Mouse (Mus musculus): ENCODE measurements at regions not wholly inside any gene's neighbourhood (a gene's known extent, or its start where the extent isn't known, plus 50 kb on each side); places are given as distances from the start of the nearest gene placed in this dataset.

DNA sequence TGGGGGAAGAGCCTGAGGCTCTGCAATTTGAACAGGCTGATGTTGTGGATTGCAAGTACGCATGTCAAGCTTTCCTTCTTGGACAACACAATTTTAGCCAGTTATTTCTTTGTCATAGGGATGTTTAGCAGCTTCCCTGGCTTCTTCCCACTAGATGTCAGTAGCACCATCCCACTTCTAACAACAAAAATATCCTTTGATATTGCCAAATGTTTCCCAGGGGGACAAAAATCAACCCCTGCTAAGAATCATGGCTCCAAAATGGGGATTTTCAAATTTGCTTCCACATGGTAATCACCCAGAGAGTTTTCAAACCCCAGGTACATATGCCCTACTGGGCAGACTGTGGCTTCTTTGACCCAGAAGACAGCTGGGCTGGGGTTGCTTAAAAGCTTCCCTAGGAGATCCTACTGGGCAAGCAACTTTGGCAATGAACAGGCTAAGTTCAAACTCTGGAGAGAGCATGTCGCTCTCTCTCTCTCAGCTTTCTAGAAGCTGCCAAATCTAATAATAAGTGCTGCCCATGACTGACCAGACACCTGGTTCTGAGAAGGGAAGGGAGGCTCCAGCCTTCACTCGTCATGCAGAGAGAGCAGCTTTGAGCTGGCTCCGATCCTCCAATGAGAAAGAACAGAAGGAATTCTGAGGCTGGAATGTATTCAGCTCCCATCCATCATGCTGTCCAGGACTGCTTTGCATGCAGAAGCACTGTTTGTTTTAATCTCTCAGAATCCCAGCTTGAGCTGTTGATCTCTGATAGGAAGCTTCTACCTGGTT, 157.2 kb upstream of the Ghitm start:
- DNase-seq = no peak

- DNase-seq = no peak
Measured at GRCm38 (mm10) chr14:37284391-37284790, 149.3 kb upstream of the Ghitm start.

DNA sequence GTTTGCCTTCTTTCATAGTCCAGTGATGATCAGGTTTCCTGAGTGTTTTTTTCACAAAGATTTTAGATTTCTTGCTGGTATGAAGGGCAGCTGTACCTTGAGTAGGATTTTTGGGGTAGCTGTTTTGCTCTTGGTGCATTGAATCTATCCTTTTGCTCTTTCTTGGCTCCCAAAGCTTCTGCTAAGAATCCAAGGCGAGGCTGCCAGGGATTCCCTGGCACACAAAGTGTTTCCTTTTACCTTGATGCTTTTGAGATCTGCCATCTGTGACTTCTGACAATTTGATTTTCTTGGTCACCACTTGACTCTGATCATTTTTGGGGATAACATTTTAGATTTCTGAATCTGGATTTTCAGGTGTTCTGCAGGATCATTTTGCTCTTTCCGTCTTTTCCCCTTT, 144.3 kb upstream of the Ghitm start:
- no peak for DNase-seq

DNA sequence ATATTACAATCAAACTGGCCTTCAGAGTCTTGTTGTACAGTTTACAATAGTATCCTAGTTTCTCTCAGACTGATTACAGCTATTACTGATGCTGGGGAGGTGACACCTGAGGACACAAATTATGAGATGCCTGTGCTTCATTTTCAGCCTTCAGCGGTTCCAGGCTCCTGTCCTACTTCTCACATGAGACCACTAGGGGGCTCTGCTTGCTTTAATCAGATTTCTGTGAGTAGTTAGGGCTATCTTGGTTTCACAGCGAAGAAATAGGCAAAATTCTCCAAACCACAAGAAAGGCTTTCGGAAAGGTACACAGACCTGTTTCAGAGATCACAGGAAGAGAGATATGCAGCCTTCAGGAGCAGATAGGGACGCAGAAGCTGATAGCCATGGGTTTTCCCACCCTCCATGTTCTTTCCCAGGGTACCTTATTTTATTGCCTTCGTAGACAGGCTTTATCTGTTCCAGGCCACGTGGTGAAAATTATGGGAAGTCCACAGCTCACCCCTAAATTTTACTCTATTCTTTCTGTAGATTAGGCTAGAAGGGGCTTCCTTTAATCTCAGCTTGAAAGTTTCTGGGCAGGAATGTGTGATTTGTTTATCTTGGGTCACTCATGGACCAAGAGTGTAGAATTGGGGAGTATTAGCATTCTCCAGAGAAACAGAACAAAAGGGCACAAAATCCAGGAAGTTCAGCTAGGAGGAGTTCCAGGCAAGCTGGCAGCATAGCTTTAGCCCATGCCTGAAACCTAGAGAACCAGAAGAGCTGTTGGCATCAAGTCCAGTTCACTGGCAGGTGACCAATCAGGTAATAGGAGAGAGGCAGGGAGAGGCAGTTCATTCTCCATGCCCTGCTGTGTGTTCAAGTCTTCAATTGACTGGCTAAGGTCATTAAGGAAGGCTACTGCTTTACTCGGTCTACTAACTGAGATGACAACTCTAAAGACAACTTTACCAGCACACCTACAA, 141.9 kb upstream of the Ghitm start:
- no peak for DNase-seq

GRCm38 (mm10) chr14:37272063-37272462, 137.0 kb upstream of the Ghitm start:
- DNase-seq = no peak

DNA sequence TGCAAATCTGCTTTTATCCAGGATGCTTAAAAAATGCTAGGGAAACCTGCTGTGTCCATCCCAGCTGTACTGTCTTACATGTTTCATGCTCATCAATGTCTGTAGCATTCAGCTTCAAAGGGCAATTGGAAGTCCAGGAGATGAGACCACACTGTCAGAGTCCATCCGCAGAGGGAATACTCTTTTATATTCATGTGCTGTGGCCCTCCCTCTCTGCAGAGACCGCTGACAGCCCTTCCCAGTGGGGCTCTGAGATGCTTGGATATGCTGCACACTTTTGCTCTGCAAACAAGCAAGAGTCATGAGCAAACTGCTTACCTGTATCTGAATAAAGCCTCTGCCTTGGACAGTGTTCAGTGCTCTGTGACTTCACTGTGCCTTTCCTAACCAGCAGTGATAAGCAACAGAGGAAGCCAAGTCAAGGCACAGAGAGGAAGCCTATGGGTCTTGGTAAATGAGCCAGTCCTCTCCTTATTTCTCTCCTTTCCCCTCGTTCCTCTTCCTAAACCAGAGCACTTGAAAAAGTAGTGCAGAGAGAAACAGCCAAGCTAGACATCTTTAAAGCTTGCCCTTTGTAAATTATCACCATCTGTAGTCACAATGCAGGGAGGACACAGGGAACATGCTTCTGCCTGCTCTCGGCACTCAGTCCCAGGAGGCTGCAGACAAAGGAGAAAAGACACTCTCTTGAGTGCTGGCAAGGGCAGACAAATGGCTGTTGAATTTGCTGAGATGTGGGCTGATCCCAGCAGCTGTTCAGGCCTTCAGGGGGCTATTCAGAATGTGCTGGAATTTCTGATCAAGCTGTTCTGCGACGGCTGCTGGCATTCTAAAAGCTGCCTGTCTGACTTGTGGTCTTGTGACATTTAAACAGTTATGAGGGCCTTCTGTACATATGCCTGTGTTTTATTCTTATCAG, 136.2 kb upstream of the Ghitm start:
- DNase-seq = no peak

DNA sequence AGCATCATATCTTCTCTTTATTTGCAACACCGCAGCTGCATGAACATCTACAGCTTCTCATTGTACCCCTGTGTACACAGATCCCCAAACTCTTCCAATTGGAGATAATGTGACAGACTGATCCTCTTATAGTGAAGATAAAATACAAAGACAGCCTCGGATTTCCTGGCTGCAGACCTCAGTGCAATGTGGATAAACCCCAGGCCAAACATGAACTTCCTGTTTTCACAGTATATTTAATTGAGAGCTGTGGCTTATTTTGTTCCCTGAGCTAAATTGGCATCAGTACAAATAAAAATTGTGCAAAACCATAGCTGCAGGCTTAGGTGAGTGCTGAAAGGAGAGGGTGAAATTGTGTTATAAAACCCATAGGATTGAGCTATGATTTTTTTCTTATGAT, 134.8 kb upstream of the Ghitm start:
- no peak for DNase-seq

- DNase-seq = peak; percentile 1 to 5
Measured at GRCm38 (mm10) chr14:37238632-37239032, 103.6 kb upstream of the Ghitm start.

DNA sequence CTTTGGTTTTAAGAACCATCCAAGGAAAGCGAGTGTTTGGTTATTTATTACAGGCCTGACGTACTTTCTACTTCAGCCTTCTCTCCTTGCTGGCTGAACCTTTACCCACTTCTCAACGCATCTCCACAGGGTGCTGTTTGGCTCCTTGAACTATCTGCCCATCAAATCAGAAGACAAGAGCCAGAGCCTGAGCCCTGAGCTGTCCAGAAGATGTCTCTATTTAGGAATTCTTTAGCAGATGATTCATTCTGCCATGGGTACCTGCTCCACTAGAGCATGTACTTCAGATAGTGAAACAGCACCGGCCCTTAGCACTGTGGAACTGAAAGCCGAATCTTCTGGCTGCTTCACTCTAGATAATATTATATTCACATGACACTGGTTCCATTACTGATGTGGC, 102.1 kb upstream of the Ghitm start:
- no peak for DNase-seq

DNA sequence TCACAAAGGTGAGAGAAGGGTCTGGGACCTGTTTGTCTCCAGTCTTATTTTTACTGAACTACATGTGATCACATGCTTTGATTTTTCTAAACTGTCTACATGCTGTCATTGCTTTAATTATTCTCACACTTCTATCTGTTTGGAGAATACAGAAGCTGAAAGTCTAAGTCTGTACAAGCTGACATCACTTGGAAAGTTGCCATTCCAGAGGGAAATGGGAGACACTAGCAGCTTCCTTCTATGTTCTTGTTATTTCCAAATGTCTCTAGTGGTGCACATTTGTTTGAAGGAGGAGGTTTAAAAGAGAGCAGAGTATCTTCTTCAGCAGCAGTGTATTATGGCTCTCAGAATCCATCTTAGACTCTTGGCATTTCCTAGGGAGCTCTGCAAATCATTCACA, 73.2 kb upstream of the Ghitm start:
- no peak for DNase-seq

DNA sequence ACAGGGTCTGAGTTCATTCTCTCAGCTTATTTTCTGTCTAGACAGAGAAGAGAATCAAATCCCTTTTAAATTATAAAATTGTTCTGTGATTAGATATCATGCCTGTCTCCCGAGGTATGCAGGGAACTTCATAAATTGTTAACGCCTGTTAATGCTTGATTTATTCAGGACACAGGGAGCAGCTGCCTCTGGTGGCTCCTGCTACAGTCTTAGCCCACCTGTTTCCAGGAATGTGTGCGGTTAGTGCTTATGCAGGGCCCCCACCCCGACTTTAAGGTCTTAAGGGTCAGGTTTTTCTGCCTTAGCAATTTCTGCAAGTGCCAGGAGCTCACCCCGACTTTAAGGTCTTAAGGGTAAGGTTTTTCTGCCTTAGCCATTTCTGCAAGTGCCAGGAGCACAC, 54.7 kb upstream of the Ghitm start:
- no peak for DNase-seq
